Mouse (Mus musculus) lung, postnatal 4 days (tissue): Measurements from ENCODE around the gene Kif18a.

Experiments
- DNase-seq, 2 experiments: peaks; one replicate each; pipeline ENCODE4 v3.0.0; 2021

Gene Kif18a

DNA sequence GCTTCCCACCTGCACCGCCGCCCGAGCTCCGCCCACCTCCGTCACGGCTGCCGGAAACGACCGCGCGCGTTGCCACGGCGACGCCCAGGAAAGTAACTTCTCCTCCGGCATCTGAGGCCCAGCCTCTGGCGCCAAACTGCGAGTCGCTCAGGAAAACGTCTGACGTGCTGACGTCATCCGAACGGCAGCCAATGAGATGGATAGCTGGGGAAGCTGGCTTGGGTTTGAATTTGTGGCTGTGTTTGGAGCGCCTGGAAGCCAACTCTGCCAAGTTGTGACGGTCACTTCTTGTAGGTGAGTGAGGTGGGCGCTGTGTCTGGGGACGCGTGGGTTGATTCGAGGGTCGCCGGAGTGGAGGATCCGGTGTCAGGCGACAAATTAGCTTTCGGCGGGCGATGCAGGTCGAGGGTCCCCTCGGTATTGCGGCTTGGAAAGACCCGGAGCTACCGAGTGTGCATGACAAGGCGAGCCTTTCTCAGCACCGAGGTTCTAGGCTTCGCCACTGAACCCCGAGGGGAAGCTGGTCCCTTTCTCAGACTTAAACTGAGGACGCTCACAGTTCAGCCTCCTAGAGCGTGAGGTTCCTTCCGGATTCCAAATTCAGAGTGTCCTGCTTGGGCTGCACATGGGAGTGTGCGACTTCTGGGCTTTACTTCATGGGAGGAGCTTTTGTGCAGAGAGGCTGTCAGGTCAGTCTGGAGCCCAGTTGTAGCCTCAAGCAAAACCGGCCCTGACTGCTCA lies at the start of gene Kif18a, which contains the start of gene Mettl15:
Gene Kif18a (plus strand): TSS at position 139 of the 741 bp plus-strand sequence.
Gene Mettl15 (minus strand): TSS at position 149 of the 741 bp plus-strand sequence.
- DNase-seq, result peak; percentile 96 to 97

DNA sequence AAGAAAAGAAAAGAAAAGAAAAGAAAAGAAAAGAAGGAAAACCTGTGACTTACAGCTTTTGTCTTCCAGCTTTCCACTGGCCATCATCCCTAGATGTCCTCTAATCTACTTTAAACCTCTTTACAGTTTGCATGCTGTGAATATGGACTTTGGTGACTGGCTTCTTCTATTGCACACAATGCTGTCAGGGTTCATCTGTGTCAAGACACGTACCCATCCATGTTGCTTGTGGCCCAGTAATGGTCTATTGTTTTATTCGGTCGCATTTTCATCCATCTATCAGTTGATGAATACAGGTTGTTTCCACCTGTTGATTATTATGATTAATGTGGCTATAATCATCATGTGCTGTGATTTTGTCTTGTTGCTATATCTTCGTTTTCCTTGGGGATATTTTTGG lies 46.7 kb upstream of the Kif18a start:
- no peak for DNase-seq

DNA sequence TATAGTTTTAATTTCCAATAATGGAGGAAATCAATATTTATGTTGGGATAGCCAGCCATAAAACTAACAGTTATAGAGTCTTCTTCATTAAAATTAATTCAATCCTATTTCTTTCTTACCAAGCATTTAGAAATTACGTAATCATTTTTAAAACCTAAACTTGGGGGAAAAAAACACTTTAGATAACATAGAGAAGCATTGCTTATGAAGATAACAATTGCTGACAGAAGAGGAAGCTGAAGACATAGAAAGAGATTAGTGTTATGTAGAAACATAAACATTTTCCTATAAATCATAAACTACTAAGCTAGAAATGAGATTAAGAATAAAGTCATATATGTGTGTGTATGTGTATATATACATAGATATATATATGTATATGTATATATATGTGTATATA lies 44.8 kb upstream of the Kif18a start:
- no peak for DNase-seq

GRCm38 (mm10) chr2:109241947-109242346 lies 38.6 kb upstream of the Kif18a start:
- DNase-seq, result no peak

GRCm38 (mm10) chr2:109262779-109263178 lies 17.8 kb upstream of the Kif18a start:
- DNase-seq, result no peak

- DNase-seq, result no peak
Measured at GRCm38 (mm10) chr2:109273098-109273497, 7.4 kb upstream of the Kif18a start.

DNA sequence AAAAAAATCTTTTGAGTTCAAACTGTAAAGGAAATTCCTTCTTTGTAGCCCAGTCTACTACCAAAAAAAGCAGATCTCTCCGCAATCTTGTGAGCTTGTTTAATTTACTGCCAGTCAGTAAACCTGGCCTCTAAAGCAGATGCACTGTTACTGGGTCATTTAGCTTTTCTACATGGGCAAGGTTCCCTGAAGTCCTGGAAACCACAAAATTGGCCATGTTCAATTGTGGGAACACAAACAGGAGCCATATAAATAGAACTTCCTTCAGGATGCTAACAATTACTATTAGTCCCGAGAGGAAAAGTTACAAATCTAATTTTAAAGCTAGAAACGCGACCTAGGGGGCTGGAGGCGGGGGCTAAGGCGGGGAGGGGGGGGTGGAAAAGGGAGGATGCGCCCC lies 2.9 kb upstream of the Kif18a start:
- no peak for DNase-seq

DNA sequence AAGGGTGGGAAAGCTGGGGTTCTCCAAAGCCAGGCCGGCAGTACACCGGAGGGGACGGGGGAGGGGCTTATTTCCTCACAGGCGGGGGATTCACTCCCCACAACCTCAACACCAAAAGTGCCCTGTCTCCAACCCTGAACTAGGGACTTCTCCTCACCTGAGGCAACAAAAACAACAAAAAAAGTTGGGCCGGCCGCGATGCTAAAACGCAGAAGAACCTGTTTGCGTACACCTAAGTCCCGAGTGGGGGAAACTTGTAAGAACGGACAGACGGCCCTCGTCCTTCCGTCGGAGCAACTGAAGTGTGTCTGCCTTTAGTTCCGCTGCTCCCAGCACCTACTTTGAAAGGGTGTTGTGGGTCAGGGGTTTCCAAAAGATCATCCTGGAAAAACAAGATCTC lies 2.5 kb upstream of the Kif18a start:
- DNase-seq, result peak; percentile 57 to 64

DNA sequence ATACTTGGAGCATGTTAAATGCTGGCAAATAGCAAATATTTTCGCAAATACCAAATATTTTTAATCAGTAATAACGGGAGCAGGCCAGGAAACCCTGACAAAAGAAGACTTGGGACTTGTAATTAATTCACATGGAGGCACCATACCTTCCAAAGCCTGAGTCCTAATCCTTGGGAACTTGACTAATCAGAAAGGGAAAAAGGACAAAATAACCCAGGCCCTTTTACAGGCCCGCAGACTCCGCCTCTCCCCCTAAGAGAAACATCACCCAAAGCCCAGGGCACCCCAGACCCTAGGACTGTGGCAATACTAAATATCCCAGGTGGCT lies 302 bp upstream of the Kif18a start:
- DNase-seq, result no peak

GRCm38 (mm10) chr2:109281341-109281690 lies 778 bp downstream of the Kif18a start:
- DNase-seq, result no peak

DNA sequence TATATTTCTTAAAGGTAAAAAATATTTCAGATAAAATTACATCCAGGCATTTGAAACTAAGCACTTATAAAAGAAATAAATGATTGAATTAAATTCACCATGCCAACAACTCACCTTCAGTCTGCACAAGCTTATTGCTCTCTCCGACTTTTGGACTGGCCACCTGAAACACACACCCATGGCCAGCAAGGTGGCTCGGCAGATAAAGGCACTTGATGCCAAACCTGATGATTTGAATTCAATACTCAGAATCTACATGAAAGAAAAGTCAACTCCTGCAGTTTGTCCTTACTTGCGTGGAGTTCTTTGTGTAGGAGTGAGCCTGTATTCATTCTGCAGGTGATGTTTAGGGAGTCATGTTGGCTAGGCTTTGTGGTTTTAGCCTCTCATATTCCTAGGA lies 3.6 kb downstream of the Kif18a start:
- DNase-seq, result no peak

DNA sequence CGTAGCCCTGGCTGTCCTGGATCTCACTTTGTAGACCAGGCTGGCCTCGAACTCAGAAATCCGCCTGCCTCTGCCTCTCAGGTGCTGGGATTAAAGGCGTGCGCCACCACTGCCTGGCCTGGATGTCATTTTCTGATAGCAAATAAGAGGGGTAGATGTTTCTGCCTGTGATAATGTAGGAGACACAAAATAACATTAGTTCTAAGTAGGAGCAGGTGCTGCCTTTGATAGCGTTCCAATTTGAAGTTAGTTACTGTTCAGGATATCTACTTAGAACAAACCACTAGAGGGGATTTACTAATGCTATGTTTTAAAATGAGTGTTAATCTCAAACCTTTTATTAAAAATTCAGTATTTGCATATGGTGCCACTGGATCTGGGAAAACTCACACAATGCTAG lies 8.8 kb downstream of the Kif18a start:
- DNase-seq, result no peak

GRCm38 (mm10) chr2:109296264-109296663 lies 15.7 kb downstream of the Kif18a start:
- DNase-seq, result no peak

- DNase-seq, result no peak
Measured at GRCm38 (mm10) chr2:109298160-109298559, 17.6 kb downstream of the Kif18a start.

DNA sequence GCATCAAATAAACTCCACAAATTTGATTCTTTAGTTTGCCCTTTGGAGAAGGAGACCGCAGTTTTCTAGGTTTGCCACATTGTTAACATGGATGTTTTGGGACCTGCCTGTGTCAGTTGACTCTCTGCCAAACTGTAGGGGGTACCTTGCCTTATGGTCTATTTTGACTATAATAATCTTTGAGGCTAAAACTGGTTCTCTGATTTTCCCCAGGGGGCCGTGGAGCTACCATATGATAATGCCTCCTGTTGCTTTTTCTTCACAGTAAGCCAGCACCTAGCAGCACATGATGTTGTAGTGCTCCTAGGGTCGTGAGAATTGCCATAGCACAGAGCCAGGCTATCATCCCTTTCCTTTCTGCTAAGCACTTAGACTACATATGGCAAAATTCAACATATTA lies 21.7 kb downstream of the Kif18a start:
- DNase-seq, result no peak

- no peak for DNase-seq
Measured at GRCm38 (mm10) chr2:109303638-109304037, 23.1 kb downstream of the Kif18a start.

DNA sequence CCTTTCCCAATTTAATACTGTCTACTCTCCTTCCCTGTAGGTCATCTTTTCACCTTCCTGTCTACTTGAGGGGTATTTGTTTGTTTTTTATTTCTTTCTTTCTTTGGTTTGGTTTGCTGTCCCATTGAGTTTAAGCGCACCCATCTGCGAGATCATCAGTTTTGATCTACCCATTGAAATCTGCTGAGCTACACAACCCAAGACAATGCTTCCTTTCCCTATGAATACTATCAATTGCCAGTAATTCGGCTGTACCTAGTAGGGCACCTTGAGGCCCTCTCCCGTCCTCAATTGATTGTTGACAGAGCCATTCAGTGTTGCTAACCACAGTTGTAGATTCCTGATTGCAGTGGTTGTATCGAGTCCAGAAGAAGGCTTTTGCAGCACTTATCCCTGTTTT lies 30.8 kb downstream of the Kif18a start:
- no peak for DNase-seq

DNA sequence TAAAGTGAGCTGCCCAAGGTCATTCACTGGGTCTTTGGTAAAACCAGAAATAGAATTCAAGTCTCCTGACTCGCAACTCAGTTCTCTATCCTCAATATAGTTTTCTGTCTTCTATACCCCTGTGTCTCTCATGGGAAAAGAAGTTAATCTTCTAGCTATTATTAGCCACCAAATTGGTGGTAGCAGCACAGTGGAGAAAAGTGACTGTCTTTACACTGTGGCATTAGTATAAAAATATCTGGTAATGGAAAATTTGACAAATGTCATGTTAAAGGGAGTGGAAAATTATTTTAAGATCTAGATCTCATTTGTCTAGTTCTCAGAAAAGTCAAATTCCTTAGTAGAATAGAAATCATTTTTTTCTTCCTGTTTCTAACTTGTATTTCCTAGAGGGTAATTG lies 51.3 kb downstream of the Kif18a start:
- no peak for DNase-seq

DNA sequence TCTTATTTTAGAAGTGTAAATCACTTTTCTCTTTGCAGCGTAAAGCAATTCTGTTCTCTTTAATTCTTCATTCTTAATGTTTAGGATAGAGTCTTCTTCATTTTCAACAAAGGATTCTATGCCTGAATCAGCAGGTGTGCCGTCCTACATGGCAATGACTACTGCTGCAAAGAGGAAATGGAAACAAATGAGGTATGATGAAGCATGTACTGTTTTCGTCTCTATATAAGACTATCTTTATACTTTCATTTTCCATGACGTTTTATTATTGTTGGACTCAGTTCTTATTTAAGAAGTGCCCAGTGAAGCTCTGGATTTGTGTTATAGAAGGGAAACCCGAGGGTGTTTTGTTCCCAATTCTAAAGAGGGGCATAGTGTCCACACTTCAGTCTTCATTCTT lies 53.7 kb downstream of the Kif18a start:
- DNase-seq, result no peak

- DNase-seq, result no peak
Measured at GRCm38 (mm10) chr2:109335765-109336164, 55.2 kb downstream of the Kif18a start.

DNA sequence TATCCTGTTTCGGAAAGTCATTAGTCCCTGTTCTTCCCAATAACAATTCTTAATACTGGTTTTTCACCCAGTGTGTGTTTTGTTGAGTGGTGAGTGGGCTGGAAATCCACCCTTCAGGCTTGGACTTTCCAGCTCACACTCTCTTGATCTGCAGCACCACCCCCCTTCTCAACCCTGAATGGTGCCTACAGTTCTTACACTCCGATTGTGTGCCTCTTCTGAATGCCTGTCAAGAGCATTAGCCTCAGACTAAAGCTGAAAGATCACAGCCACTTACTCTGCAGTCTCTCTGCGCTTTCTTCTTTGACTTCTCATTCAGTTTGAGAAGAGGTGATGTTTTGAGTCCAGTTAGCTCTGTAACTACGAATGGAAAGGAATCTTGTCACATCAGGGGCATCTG lies 64.8 kb downstream of the Kif18a start:
- DNase-seq, result no peak

DNA sequence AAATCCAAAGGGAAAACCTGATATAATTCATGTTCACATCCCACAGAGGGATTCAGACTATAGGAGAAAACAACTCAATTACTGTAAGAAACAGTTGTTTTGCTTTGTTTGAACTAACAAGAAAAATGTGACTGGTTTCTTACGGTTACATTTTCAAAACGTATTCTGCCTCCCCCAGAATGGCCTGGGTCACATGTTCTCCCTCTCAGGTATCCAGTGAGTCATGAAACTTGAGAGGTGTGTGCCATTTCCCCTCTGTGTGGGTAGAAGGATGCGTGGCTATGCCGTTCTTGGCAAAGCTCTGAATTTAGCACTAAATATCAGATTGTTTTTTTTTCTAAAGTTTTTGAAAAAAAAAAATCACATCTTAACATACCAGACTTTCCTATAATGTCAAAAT lies 68.2 kb downstream of the Kif18a start:
- DNase-seq, result no peak

DNA sequence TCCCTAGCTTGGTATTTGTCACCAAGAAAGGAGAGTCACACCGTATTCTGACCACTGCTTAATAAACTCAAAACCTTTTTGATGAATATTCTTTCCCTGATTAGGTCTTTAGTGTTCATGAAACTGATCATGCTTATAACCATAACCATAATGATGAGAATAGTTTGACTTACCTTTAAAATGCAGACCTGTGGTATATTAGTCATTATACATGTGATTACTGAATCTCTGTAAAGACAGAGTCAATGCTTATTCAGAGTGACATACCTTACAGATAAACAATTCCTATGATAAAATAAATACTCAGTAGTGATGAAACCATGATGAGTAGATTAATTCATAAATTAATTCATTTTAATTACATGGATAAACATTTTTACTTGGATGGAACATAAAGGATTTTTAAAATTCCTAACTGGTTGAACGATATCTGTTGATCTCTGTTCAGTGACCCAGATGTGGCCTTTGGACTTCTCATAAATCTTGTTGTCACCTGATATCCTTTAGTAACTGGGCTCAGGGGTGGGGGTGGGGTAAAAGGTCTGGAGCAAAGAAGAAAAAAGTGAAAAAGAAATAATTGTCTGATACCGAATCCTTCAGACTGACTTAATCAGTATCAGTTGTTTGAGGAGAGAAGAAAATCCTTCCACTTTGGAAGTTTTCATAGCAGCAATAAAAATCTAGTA lies 78.1 kb downstream of the Kif18a start:
- no peak for DNase-seq

DNA sequence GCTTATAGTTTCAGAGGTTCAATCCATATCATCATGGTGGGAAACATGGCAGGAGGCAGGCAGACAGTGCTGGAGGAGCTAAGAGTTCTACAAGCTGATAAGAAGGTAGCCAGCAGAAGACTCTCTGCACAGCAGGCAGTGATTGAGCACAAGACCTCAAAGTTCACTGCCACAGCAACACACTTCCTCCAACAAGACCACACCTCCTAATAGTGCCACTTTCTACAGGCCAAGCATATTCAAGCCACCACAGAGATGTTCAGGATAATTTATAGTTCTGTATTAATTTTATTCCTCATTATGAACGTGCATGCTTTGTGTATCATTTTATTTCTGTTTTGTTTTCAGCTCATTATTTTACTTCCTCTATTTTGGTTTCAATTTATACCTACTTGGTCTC lies 85.4 kb downstream of the Kif18a start:
- no peak for DNase-seq

GRCm38 (mm10) chr2:109374881-109375280 lies 94.3 kb downstream of the Kif18a start:
- DNase-seq, result no peak
